Mouse (Mus musculus) CD4-positive, CD25-positive, alpha-beta regulatory T cell, adult 4 months (primary cell): Measurements from ENCODE around the gene Duxbl3. TPM values are rescaled to one million over a fixed set of nuclear protein-coding genes. Genes with fewer than 3 reads are reported as not detected.
"Not testable (repeated sequence)": the region's sequence is repeated elsewhere in the genome, so short reads cannot be mapped to it uniquely, and the experiment has no call there.

ENCODE experiments used
- ATAC-seq: one replicate; pipeline ENCODE4 v1.8.0; 2017
- polyA plus RNA-seq, 2 experiments: library from polyadenylated mRNA; unstranded; fragments of 100-300 nt; shearing (Covaris generic); gene quantifications; one replicate each; pipeline ENCODE4 v1.2.1; 2017

Duxbl3 gene
- not detected for polyA plus RNA-seq

GRCm38 (mm10) chr14:26257756-26258617, at the start of gene Duxbl3:
Gene Duxbl3, plus strand, starts transcription at chr14:26257962.
- ATAC-seq, result not testable (repeated sequence)

- ATAC-seq, result not testable (repeated sequence)
These were observed 41.3 kb upstream of the Duxbl3 start for GRCm38 (mm10) chr14:26216233-26217000.

DNA sequence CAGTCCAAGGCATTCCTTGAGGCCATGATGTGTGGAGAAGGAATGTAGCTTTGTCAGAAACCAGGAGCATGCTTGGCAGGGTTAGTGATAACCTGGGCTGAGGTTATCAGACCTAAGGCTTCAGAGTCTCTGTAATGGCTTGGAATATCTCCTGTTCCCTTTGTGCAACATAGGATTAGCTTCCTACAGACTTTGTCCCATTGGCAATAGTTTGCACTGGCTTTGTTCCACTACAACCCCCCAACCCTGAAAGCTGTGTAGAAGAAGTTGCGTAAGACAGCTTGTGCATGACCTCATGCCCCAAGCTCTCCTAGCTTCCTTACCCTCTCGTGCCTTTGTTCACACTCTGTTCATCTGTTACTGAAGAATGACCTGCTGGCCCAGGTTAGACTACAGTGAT, 20.6 kb upstream of the Duxbl3 start:
- not testable (repeated sequence) for ATAC-seq

- ATAC-seq, result not testable (repeated sequence)
These were observed 967 bp downstream of the Duxbl3 start for GRCm38 (mm10) chr14:26258729-26259128.

DNA sequence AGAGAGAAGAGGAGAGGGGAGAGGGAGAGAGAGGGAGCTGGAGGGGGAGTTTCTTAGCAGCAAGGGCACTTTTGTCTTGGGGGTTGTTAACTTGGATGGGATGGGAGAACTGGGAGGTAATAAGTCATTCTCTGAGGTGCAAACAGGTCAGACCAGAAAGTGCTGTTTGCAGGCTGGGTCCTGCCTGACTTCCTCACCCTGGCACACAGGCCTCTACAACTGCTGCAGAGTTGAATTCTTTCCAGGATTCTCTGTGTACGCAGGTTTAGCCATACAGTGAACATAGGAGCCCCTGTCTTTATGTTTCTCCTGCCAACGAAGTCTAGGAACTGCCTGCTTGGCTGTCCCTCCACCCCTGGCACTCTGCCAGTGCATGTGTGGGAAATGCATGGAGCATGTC, 29.0 kb downstream of the Duxbl3 start:
- not testable (repeated sequence) for ATAC-seq

GRCm38 (mm10) chr14:26293859-26294258, 36.1 kb downstream of the Duxbl3 start:
- ATAC-seq, result no peak

GRCm38 (mm10) chr14:26297055-26297454, 39.3 kb downstream of the Duxbl3 start:
- ATAC-seq, result no peak

- ATAC-seq, result no peak
These were observed 39.7 kb downstream of the Duxbl3 start for GRCm38 (mm10) chr14:26297484-26297883.

GRCm38 (mm10) chr14:26303111-26303510, 45.3 kb downstream of the Duxbl3 start:
- ATAC-seq, result no peak

GRCm38 (mm10) chr14:26306032-26306431, 48.3 kb downstream of the Duxbl3 start:
- ATAC-seq, result no peak

DNA sequence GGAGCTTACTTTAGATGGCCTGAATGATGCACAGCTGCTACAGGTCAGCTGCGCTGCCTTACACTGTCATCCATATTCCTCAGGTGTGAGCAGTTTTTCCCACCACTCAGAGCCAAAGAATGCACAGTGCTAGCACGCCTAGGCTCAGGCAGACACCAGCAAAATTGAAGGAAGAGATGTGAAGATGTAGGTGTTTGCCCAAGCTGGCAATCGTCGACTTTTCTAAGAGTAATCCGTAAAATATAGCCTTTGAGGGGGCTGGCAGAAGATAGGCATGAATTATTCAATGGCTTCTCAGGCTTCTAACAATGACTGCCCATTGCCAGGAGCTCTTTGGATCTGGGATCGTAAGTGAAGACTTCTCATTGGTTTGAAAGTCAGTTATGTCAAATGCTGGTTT, 51.1 kb downstream of the Duxbl3 start:
- ATAC-seq, result no peak

DNA sequence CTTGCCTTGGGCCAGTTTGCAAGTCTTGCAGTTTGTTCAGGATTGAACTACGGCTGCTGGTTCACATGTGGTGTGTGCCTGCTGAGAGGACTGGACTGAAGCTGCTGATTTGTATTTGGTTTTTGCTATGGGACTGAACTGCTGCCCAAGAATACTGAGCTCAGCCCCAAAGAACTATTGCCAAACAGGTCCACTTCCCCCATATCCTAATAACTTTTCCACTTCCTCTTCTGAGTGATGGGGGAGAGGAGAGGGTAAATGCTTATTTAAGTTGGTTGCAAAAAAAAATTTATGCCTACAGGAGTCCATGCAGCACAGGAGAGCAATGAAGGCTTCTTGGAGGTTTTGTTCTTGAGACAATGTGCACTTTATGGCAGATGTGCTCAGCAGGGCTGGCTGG, 51.7 kb downstream of the Duxbl3 start:
- ATAC-seq, result no peak

DNA sequence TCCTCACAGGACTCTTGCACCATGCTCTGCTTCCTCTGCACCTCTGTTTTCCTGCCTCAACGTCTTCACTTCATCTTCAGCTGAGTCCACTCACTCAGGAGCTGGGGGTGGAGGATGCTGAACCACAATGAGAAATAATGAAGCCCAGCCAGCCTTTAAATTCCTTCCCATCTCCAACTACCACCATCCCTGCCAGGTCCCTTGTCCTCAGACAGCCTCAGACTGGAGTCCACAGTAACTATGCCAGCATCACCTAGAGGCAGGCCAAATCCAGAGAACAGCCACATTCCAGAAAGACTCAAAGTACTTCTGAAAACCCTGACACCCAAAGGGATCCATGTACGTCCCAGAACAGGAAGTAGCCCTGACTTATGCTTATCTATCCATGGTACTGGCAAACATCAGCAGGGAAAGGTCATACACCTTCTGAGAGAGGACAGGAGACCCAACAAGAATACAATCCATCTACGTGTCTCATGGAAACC, 58.5 kb downstream of the Duxbl3 start:
- ATAC-seq, result no peak

Other genes starting within 250 kb of the Duxbl3 start
- not detected for gene Gm9780, start 215.3 kb upstream of the Duxbl3 start, polyA plus RNA-seq
- 100 to 1,000 TPM in 1 of 2 experiments, 10 to 100 TPM in 1; 97.0 to 118 TPM for gene Tmem254c, start 190.6 kb upstream of the Duxbl3 start, polyA plus RNA-seq
- not detected for gene Cphx2, start 176.4 kb upstream of the Duxbl3 start, polyA plus RNA-seq
- not detected for gene Cphx3, start 175.7 kb upstream of the Duxbl3 start, polyA plus RNA-seq
- gene Duxbl2, start 139.6 kb upstream of the Duxbl3 start, polyA plus RNA-seq, result not detected
- not detected for gene Plac9b, start 75.5 kb upstream of the Duxbl3 start, polyA plus RNA-seq
- 10 to 100 TPM; 25.9 to 46.5 TPM for gene Tmem254b, start 50.9 kb upstream of the Duxbl3 start, polyA plus RNA-seq